Mouse (Mus musculus) brain, adult 2 months (tissue): ENCODE data around the gene Tnnt2.

ENCODE experiments used
- DNase-seq: peaks from one replicate; pipeline ENCODE4 v3.0.0; 2011; ENCODE audit warnings: low read depth, low spot score

The Tnnt2 gene

DNA sequence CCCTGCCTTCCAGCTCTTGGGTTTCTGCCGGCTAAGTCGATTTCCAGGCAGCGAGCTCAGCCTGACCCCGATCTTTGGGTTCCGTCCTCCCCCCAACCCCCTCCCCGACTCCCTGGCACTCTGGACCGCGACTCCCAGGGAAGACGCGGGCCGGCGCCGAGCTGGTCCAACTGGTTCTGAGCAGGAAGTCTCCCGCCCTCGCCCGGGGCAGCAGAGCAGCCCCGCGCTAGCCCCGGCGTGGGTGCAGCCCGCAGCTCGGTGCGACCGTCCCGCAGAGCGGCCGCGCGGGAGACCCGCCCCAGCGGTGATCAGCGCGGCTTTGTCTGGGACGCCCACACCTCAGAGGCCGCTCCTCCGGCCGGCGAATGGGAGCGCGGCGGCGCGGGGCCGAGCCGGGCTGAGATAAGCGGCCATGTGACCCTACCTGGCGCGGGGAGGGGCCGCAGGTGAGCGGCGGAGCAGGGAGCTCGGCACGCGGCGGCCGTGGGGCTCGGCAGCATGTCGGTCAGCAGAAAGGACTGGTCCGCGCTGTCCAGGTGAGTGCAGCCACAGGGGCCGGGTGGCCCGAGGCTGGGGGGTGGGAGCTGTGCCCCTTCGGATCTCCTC, 17.6 kb upstream of the Tnnt2 start, which contains the start of gene Lad1:
Gene Lad1 (plus strand): TSS at position 118 of the 606 bp plus-strand sequence.
- DNase-seq, result no peak

DNA sequence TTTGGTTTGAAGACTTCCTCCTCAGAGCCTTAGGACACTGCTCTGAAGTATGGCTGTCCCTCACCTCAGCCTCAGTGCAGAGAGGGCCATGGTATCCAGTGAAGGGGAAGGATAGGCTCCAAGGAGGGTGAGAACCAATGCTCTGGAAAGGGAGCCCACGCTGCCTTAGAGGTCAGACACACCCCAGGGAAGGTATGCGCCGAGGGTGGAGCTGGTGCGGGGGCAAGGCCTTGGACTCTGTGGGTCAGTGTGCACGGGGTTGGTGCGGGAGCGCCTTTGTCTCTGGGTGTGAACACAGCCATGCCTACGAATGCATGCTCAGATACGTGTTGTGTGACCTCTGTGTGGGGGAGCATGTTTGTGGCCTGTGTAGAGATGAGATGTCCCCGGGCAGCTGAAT, 16.1 kb upstream of the Tnnt2 start:
- no peak for DNase-seq

DNA sequence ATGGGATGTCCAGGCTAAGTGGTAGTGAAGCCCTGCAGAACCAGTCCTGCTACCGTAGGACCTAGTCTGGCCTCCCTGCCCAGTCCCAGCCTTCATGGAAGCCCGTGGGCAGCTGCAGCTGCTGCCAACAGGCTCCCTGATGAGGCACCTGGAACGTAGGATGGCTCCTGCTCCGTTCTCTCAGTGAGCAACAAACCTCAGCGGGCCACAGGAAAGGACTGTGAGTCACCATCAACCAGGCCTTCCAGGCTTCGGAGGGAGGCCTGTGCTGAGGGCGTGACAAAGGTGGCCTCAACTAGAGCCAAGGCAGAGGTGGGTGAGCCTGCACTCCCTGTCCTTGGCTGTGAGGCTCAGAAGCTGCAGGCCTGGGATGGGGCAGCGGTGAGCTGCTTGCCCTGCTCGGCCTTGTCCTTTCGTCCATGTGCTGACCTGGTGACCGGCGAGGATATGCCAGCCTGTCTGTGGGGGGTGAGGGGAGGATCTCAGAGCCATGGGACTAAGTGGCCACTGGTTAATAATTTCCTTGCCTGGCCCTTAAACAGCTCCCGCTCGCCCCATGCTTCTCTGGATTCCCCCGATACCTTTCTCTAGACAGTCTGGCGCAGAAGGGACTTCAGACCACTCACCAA, 15.3 kb upstream of the Tnnt2 start:
- DNase-seq, result peak; percentile 54

DNA sequence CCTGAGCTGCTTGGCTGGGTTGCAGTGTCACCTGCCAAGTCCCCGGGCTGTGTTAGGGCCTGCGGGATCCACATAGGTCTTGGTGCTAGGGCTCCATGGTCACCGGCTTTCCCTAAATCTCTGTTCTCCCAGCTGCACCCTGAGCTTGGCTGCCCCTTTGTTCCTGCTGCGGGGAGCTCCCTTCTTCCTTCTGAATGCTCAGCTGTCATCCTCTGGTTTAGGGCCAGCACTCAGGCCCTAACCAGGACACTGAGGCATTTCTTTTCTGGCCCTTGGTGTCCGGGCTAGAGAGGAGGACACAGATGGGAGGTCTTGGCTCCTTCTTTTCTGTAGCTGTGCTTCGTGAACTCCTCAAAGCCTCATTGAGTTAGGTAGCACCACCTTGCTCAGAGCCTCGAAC, 14.4 kb upstream of the Tnnt2 start:
- peak; percentile 63 for DNase-seq

DNA sequence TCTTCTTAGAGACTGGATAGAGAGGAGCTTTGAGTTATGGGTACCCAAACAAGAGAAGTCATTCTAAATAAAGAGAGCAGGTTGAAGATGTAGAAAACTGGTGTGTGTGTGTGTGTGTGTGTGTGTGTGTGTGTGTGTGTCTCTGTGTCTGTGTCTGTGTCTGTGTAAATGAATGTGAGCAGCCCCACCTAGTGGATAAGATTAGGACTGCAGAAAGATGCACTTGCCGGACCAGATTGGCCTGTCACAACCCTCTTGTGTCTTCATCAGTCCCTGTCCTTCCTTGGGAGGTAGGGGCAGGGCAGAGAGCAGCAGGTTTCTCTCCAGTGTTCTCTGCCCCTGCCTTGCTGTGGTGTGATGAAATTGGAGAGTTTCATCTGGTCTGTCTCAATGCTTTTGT, 7.2 kb upstream of the Tnnt2 start:
- peak; percentile 81 for DNase-seq

DNA sequence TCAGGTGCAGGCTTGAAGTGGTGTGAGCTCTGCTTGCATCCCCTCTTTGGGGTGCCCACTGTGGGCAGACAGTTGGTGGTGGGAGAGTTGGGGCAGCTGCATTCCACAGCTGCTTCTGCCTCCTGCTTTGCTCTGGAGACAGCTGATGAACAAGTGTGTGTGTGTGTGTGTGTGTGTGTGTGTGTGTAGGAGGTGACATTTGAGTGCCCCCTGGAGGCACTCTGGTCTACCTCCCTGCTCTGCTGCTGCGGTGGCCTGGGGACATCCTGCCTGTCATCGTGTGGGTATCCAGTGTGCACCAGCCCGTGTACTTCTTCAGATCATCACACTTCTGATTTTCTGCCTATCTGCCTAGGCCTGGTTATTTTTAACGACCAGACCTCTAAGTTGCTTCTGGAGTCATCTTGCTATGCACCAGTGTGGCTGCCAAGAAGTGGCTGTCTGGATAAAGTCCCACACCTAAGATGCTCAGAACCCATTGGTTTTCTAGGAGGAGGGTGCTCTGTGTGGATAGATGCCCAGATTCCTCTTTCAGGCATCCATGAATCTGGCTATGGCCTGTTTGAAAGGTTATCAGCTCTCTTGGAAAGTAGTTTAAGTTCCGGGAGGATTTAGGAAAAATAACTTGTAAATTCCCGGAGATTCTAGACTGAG, 1.8 kb upstream of the Tnnt2 start:
- DNase-seq, result peak; percentile 52

DNA sequence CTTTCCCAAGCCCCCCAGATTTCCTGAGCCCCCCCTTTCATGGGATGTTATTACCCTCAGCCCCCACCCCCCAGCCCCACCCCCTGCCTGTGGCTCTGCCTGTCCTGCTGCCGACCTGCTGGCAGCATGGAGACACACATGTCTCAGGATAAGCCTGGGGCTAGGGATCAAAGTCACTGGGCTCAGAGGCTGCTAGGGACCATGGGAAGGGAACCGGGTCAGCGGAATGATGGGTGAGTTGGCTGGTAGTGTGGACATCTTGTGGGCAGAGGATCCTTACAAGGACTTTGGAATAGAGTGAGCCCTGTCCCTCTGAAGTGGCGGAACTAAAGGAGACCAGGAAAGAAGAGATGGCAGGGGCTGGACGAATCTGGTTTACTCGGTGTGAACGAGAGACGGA, 1.2 kb upstream of the Tnnt2 start:
- DNase-seq, result no peak

DNA sequence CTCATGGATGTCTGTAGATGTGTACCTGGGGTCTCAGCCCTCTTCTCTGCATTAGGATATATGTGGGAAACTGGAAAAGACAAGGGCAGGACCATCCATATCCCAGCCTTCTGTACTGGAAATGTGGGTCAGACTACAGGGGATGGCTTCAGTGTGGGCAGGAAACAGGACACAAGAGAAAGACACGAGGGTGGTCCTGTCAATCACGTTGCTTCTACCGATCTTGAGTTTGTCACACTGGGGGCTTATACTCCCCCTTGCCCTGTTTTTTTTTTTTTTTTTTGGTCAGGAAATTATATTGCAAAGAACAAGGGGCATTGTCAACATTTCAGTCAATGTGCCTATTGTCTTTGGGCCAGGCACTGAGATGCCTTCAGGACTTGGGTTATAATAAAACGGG, 2.5 kb downstream of the Tnnt2 start:
- no peak for DNase-seq

DNA sequence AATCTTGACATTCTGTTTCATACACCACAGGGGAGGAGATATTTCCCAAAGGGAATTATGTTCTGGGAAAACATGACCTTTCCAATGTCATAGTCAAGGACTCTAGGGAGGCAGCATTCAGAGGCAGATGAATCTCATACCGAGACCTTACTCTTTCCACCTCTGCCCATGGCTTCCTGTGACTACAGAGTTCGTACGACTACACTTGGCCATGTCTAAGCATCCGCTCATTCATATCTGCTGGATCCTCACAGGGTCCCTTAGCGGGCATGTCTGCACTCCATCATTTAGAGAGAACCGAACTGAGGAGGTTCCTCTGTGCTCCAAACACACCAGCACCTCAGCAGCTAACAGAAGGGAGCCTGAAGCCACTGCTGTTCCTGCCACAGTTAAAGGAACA, 2.9 kb downstream of the Tnnt2 start:
- no peak for DNase-seq

DNA sequence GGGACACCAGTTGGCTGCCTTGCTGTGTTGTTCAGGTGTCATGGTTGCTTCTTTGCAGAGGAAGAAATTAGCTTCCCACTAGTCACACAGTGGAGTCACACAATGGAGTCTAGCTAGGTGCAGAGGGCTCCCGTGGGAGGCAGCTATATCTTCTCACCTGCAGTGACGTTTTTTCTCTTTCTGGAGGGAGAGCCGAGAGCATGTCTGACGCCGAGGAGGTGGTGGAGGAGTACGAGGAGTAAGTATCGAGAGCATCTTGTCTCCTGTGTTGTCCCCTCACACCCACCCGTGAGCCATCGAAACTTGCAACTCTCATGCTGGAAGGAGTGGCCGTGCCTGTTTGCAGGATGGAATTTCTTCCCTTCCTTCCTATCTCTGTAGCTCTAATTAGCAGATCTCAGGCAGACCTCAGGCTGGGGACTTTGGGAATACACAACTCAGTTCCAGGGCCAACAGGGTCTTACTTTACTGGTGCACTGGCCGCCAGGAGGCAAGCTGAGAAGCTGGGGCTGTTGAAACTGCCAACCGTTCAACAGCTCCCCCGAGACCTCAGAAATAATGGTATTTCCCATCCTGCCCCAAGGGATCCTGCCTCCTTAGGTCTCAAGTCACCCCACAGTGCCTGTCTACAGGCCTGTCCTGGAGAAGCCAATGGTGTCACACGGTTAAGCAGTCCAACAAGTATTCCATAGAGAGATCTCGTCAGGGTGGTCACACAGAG, 4.7 kb downstream of the Tnnt2 start:
- peak; percentile 65 for DNase-seq

DNA sequence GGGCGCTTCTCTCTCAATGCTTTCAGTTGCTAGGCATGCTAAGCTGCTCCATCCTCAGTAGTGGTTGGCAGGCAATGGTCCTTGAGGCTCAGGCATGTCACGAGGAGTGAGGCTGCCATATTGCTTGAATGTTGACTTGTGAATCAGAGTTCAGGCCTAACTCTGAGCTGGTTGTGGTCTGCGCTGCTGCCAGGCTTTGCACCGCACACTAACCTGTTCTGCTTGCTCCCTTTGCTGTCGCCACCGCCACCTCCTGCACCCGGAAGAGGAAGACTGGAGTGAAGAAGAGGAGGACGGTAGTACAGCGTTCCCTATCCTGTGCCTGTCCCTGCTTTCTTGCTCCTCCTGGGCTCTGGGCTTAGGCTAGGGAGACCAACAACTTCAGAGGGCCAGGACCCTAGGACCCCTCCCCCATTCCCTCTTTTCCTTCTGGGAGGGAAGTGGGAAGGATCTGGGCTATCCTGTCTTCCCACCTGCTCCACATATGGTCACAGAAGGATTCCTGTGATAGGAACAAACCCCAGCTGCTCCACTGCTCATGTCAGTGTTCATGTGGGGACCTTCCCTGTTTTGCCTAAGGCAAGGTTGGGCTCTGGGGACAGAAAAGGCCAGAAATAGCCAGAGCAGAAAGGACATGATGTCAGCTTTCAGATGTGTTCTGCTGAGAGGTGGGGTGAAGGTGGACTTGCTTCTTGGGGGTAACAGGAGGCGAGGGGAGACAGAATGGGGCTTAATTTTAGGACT, 7.5 kb downstream of the Tnnt2 start:
- DNase-seq, result no peak

DNA sequence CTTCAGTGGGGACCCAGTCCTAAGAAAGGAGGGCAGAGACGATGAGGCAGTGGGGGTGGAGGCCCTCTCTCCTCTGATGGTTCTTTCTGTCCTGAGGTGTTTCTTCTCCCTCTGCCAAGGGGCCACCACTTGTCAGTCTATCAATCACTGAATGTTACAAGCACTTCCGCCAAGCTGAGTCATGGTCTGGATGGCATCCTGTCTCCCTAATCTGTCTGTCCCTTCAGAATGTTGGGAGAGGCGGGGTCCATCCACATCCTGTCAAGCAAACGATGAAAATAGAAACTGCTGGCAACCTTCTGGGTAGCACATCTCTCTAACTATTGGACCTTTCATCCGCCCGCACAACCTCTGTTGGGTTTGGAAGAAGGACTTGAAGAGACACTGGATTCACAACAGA, 8.3 kb downstream of the Tnnt2 start:
- DNase-seq, result no peak

DNA sequence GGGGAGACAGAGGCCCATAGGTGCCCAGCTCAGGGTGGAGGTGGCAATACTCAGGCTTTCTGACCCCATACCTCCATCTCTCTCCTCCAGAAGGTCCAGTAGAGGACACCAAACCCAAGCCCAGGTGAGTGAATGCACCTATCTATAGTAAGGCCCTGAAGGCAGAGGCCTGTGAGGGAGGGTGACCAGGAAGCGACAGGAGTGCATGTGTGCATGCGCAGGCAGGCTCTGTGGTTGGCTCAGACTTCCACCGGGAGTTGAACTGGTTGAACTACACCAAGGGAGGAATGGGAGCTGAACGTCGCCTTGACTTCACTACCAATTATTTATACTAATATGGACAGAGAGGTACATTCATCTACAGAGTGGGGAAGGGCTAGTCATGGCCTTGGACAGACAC, 10.5 kb downstream of the Tnnt2 start:
- no peak for DNase-seq

DNA sequence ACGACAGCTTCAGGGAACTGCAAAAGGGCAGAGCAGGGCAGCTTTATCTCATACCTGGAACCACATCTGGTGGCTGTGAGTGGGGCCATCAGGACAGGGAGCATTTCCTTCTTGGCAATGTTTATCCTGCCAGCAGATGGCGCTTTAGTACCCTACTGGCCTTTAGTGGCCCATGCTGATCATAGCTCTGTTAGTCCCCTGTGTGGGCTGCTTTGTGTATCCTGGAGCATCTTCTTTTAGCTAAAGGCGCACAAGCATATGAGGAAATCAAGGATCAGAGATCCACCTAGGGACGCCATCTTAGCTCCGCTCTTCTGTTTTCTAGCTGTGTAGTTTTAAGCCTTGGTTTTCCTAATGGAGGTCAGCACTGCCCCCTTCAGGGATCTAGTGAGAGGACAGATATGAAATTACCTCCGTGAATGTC, 11.0 kb downstream of the Tnnt2 start:
- DNase-seq, result peak; percentile 70

DNA sequence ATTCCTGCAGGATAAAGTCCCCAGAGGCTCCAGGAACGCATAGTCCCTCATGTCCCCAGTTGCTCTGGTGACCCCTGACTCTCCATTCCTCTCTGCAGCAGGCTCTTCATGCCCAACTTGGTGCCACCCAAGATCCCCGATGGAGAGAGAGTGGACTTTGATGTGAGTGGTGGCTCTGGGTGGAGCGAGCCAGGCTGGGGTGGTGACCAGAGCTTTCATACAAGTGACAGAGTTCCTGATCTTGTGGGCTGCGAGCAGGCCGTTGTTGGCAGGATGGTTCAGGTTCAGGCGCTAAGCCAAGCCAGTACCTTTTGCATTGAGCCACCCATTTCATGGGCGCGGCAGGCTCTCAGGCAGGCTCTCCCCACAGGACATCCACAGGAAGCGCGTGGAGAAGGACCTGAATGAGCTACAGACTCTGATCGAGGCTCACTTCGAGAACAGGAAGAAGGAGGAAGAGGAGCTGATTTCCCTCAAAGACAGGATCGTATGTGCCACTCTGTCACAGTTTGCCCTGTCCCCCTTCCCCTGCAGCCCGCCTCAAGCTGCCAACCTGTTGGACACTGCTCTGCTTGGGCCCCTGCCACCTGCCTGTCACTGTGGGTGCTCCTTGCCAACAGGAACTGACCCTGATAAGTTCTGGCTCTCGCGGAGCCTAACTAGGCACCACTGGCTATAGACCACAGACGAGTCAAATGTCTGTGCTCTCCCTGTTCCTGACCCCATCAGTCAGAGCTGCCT, 11.6 kb downstream of the Tnnt2 start:
- no peak for DNase-seq

DNA sequence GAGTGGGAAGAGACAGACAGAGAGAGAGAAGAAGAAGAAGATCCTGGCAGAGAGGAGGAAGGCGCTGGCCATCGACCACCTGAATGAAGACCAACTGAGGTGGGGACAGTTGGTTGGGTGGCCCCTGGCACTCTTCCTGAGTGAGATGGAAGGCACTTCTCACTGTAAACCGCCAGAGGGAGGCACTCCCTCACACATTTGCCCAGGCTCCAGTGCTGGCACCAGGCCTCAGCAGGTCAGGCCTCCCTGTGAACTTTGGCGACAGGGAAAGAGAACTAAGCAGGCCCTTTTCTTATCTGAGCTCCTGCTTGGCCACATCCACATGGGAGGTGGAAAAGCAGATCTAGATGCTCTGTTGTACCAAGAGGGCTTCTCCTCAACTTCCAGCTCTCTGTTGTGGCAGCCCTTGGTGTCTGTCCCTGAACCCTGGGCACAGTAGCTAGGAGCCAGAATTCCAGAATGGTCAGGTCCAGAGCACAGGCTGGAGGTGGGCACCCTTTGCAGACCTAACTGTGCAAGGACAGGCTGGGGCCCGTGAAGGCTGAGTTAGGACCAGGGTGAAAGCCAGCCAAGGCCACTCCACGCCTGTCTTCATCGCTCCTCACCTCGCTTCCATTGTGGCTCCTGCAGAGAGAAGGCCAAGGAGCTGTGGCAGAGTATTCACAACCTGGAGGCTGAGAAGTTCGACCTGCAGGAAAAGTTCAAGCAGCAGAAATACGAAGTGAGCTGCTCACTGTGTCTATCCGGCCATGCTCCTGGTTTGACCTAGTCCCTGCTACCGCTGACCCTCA, 14.8 kb downstream of the Tnnt2 start:
- DNase-seq, result peak; percentile 55

DNA sequence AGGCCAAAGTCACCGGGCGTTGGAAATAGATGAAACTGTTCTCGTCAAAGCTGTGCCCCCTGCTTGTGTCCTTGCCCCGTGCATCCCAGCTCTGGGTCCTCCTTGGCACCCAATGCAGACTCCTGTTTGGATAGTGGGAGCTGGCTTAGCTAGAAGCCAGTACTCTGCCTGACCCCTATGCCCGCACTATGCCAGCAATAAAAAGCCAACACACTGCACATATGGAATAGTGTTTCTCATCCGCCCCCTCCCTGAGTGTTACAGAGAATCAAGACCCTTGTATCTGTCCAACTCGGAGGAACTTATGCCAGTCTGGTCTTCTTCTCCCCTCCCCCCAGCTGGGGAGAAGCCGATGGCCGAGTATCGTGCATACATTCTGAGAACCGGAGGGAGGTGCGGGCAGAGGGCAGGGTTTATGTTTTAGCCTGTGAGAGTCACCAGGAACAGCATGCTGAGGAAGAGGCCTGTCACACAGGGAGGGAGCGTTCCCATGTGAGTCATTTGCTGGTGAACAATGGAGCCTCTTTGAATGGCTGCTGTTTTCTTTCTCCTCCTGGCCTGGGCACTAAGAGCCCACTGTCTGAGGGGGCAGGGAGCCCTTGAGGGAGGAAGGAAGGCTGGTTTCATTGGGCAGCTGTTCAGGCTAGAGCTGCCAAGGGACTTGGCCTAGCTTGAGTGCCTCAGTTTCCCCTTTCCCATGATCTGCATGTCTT, 16.0 kb downstream of the Tnnt2 start:
- DNase-seq, result peak; percentile 89

DNA sequence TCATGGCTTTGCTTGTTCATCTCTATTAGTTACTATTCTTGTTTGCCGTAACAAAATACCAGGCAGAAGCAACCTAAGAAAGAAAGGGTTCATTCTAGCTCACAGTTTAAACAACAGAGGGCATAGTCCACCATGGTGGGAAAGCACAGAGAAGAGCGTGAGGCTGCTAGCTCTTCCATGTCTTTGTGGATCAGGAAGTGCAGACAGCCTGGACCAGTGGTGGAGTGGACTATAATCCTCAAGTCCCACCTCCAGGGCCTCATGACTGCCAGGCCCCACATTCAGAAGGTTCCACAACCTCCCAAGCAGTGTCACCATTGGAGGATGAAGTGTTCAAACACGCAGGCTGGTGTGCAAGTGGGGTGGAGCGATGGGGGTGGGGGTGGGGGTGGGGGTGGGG, 17.0 kb downstream of the Tnnt2 start:
- DNase-seq, result no peak

DNA sequence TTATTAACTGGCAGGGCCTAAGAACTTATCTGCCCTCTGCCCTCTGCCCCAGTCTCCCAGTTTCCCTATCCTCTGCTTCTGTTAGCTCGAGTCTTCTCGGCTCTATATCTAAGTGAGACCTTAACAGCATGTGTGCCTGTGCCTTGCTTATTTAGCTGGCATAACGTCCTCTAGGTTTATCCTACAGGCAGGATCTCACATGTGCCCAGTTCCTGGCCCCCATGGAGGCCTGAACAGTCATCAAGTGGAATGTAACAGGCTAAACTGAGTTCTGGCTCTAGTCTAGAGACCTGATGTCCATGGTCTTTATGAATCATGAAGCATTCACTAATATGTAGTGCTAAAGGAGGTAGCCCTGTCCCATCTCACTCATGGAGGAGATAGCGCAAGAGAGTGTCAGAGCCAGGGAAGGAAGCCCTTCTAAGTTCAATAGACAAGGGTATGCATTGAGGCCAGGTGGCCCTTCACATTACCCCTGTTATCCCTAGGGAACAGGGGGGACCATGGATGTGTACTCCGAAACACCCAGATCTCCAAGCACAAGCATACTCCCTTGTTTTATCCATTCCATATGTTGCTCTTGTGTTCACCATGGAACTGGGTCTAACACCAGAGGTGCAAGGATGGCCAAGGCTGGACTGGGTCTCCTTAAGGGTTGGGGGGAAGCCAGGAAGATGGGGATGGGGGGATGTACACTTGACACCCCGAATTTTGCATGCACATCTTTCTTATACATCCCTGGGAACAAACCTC, 18.6 kb downstream of the Tnnt2 start:
- no peak for DNase-seq
